Mouse (Mus musculus) liver, postnatal 0 days (tissue): ENCODE results near the gene Map4k5. TPM values are rescaled to one million over a fixed set of nuclear protein-coding genes. Genes with fewer than 3 reads are reported as not detected.

Experiments
- ATAC-seq: fragments of 200-750 bp; cut with Nextera tagmentation; 2 replicates; pipeline ENCODE4 v1.8.0; 2017; ENCODE audit warnings: mild to moderate bottlenecking, moderate library complexity
- DNase-seq: peaks from one replicate; pipeline ENCODE4 v3.0.0-alpha.2; 2016
- H3K27ac ChIP-seq: fragments of 300-500 bp; sonication (generic); 2 replicates; pipeline ENCODE4 v1.5.1; 2014; ENCODE audit warnings: antibody characterized with exemption, moderate library complexity, mild to moderate bottlenecking, low read depth
- H3K27me3 ChIP-seq: fragments of 300-500 bp; sonication (generic); 2 replicates; pipeline ENCODE4 v1.6.1; 2014; ENCODE audit warnings: low read length, control low read depth, mixed read lengths; ENCODE audit not compliant: insufficient read depth
- H3K36me3 ChIP-seq: fragments of 300-500 bp; sonication (generic); replicated peaks from 2 replicates; pipeline ENCODE4 v1.6.1; 2014; ENCODE audit warnings: mild to moderate bottlenecking, control low read depth, low read length, moderate library complexity, mixed read lengths; ENCODE audit not compliant: insufficient read depth
- H3K4me1 ChIP-seq: fragments of 300-500 bp; sonication (generic); 2 replicates; pipeline ENCODE4 v1.6.1; 2014; ENCODE audit warnings: antibody characterized with exemption, mild to moderate bottlenecking, control low read depth; ENCODE audit not compliant: insufficient read depth
- H3K4me2 ChIP-seq: fragments of 300-500 bp; sonication (generic); 2 replicates; pipeline ENCODE4 v1.6.1; 2014; ENCODE audit warnings: low read depth, mild to moderate bottlenecking, low read length, moderate library complexity, mixed read lengths
- H3K4me3 ChIP-seq: fragments of 300-500 bp; sonication (generic); 2 replicates; pipeline ENCODE4 v1.5.1; 2014; ENCODE audit warnings: low read depth, low read length
- H3K9ac ChIP-seq: fragments of 300-500 bp; sonication (generic); replicated peaks from 2 replicates; pipeline ENCODE4 v1.6.1; 2014; ENCODE audit warnings: mild to moderate bottlenecking, moderate library complexity
- H3K9me3 ChIP-seq: fragments of 300-500 bp; sonication (generic); 2 replicates; pipeline ENCODE4 v1.6.1; 2016; ENCODE audit warnings: mild to moderate bottlenecking, control low read depth, low read length, mixed read lengths
- CTCF ChIP-seq: sonication (generic); IDR thresholded peaks from 2 replicates; pipeline ENCODE4 v1.5.1; 2016; ENCODE audit warnings: antibody characterized with exemption, low read depth
- EP300 ChIP-seq: IDR thresholded peaks from 2 replicates; pipeline ENCODE4 v1.6.1; 2016; ENCODE audit warnings: antibody characterized with exemption, low read depth, mild to moderate bottlenecking
- WGBS: fragments of 180-500 bp; shearing (Covaris S2); extraction: QIAGEN DNeasy Blood & Tissue Kit; methylation state at CpG from one replicate; pipeline ENCODE4 v1.1.7; 2014; ENCODE audit not compliant: insufficient replicate concordance; 5-methylcytosine and 5-hydroxymethylcytosine counted together
- polyA plus RNA-seq: library from polyadenylated mRNA; unstranded; fragments of >200 nt; fragmentation: Nextera tagmentation; extraction: Ambion mirVana; gene quantifications from 2 replicates; pipeline ENCODE4 v1.2.1, GENCODE M21; 2015

Gene Map4k5
- polyA plus RNA-seq, 1 experiment from 2014 or later: 11.8 TPM

- H3K4me3 ChIP-seq: no peak overlapping the region
- no peak for TF ChIP-seq CTCF
- no peak overlapping the region for H3K9ac ChIP-seq
- H3K36me3 ChIP-seq: peaks cover 36% of the 10 kb centered on the region
- peaks cover 16% of the 10 kb centered on the region for H3K4me1 ChIP-seq
- no peaks in the 10 kb centered on the region for H3K9me3 ChIP-seq
- H3K27ac ChIP-seq: no peak overlapping the region
- WGBS: 85% methylated on average over 2 of the region's 2 CpGs
- DNase-seq (no peak), ATAC-seq (no peak)
- H3K4me2 ChIP-seq: no peak overlapping the region
- no peaks in the 10 kb centered on the region for H3K27me3 ChIP-seq
Measured at GRCm38 (mm10) chr12:69853942-69854341, 39.1 kb downstream of the Map4k5 start.

GRCm38 (mm10) chr12:69853387-69853786 is 39.6 kb downstream of the Map4k5 start:
- TF ChIP-seq EP300 (no peak), CTCF (no peak)
- ATAC-seq: no peak
- Histone ChIP-seq H3K36me3 (peaks cover 41% of the 10 kb centered on the region), H3K27me3 (no peaks in the 10 kb centered on the region), H3K27ac (no peak overlapping the region), H3K9ac (no peak overlapping the region), H3K4me2 (no peak overlapping the region), H3K9me3 (no peaks in the 10 kb centered on the region), H3K4me1 (peaks cover 10% of the 10 kb centered on the region), H3K4me3 (no peak overlapping the region)
- WGBS: 60% methylated on average over 11 of the region's 11 CpGs
- DNase-seq: no peak

- Histone ChIP-seq H3K4me2 (no peak overlapping the region), H3K27ac (no peak overlapping the region), H3K27me3 (no peaks in the 10 kb centered on the region), H3K36me3 (peaks cover 46% of the 10 kb centered on the region), H3K9ac (no peak overlapping the region), H3K4me1 (peaks cover under 1% of the 10 kb centered on the region; the same call in 1 of the 2 replicates), H3K9me3 (no peaks in the 10 kb centered on the region), H3K4me3 (no peak overlapping the region)
- ATAC-seq (no peak), DNase-seq (no peak)
- TF ChIP-seq CTCF (no peak), EP300 (no peak)
- 91% methylated on average over 9 of the region's 9 CpGs for WGBS
Measured at GRCm38 (mm10) chr12:69852288-69852687, 40.7 kb downstream of the Map4k5 start.

- Histone ChIP-seq H3K9ac (no peak overlapping the region), H3K36me3 (peaks cover 58% of the 10 kb centered on the region), H3K27ac (no peak overlapping the region), H3K9me3 (no peaks in the 10 kb centered on the region), H3K27me3 (no peaks in the 10 kb centered on the region), H3K4me1 (no peaks in the 10 kb centered on the region), H3K4me2 (no peak overlapping the region), H3K4me3 (no peak overlapping the region)
- ATAC-seq (no peak), DNase-seq (no peak)
- TF ChIP-seq CTCF: 0 out of 2 replicates have a peak, but pooled peaks have one; percentile 4
- TF ChIP-seq EP300: no peak
- 88% methylated on average over 12 of the region's 12 CpGs for WGBS
Measured at GRCm38 (mm10) chr12:69848083-69848878, 44.7 kb downstream of the Map4k5 start.

- no peaks in the 10 kb centered on the region for H3K4me1 ChIP-seq
- H3K36me3 ChIP-seq: peaks cover 58% of the 10 kb centered on the region
- no peaks in the 10 kb centered on the region for H3K27me3 ChIP-seq
- DNase-seq: no peak
- TF ChIP-seq CTCF (no peak), EP300 (no peak)
- H3K9ac ChIP-seq: no peak overlapping the region
- no peak overlapping the region for H3K27ac ChIP-seq
- no peak overlapping the region for H3K4me2 ChIP-seq
- ATAC-seq: no peak
- no peak overlapping the region for H3K4me3 ChIP-seq
- H3K9me3 ChIP-seq: no peaks in the 10 kb centered on the region
- 82% methylated on average over 9 of the region's 9 CpGs for WGBS
Measured at GRCm38 (mm10) chr12:69846499-69846898, 46.5 kb downstream of the Map4k5 start.

GRCm38 (mm10) chr12:69845722-69846121 is 47.3 kb downstream of the Map4k5 start:
- 71% methylated on average over 9 of the region's 9 CpGs for WGBS
- no peak for DNase-seq
- no peak for ATAC-seq

More at GRCm38 (mm10) chr12:69845722-69846121, 47.3 kb downstream of the Map4k5 start:
- Histone ChIP-seq H3K4me2 (no peak overlapping the region), H3K36me3 (peaks cover 61% of the 10 kb centered on the region), H3K27me3 (no peaks in the 10 kb centered on the region), H3K4me3 (no peak overlapping the region), H3K9me3 (no peaks in the 10 kb centered on the region), H3K9ac (no peak overlapping the region), H3K27ac (no peak overlapping the region), H3K4me1 (no peaks in the 10 kb centered on the region)
- TF ChIP-seq EP300 (no peak), CTCF (no peak)
